Mouse (Mus musculus): Measurements from ENCODE around the gene Usp18. TPM values are rescaled to one million over a fixed set of nuclear protein-coding genes. Genes with fewer than 3 reads are reported as not detected.

Gene Usp18
- polyA plus RNA-seq, 2 experiments, result 2.9 to 5.4 TPM

- no peaks in the 10 kb centered on the region for H3K36me3 ChIP-seq (replicated peaks; ENCODE audit: control insufficient read depth, insufficient read depth, low read depth)
- no peak overlapping the region for H3K27ac ChIP-seq
Measured at GRCm38 (mm10) chr6:121224067-121224466, 21.6 kb upstream of the Usp18 start.

GRCm38 (mm10) chr6:121224993-121225392 is 20.7 kb upstream of the Usp18 start:
- ATAC-seq (ENCODE audit: insufficient read depth) (no peak), DNase-seq (ENCODE audit: low read depth in 3 of 3, low spot score in 3 of 3) (no peak)
- TF ChIP-seq EP300 (IDR thresholded peaks at IDR 0.05; ENCODE audit: low read depth) (no peak), CTCF (IDR thresholded peaks at IDR 0.05; ENCODE audit: low read depth) (no peak)
- Histone ChIP-seq H3K36me3 (replicated peaks; ENCODE audit: control insufficient read depth, insufficient read depth, low read depth) (no peaks in the 10 kb centered on the region), H3K27me3 (ENCODE audit: control insufficient read depth, insufficient read depth, low read length) (no peaks in the 10 kb centered on the region), H3K4me1 (replicated peaks; ENCODE audit: control insufficient read depth in 2 of 2, insufficient read depth in 2 of 2, low read length in 1 of 2) (peaks cover 0 to 21% of the 10 kb centered on the region in 2 experiments; a peak in 3 of 4 replicates), H3K27ac (no peak overlapping the region), H3K4me2 (ENCODE audit: low read depth) (peak overlapping the region; percentile 15; the same call in 1 of the 2 replicates), H3K9me3 (ENCODE audit: control insufficient read depth, low read length) (no peaks in the 10 kb centered on the region), H3K9ac (replicated peaks) (no peak overlapping the region), H3K4me3 (ENCODE audit: insufficient read depth in 1 of 2, low read depth in 2 of 2, low read length in 2 of 2) (no peak overlapping the region)
- WGBS (ENCODE audit: insufficient replicate concordance), result 10% methylated on average over 6 of the region's 6 CpGs

More at GRCm38 (mm10) chr6:121224067-121224466, 21.6 kb upstream of the Usp18 start:
- no peak overlapping the region for H3K4me2 ChIP-seq (ENCODE audit: low read depth)
- TF ChIP-seq EP300 (IDR thresholded peaks at IDR 0.05; ENCODE audit: low read depth) (no peak), CTCF (IDR thresholded peaks at IDR 0.05; ENCODE audit: low read depth) (no peak)
- H3K9me3 ChIP-seq (ENCODE audit: control insufficient read depth, low read length), result no peaks in the 10 kb centered on the region
- no peak overlapping the region for H3K9ac ChIP-seq (replicated peaks)
- DNase-seq (ENCODE audit: low read depth in 3 of 3, low spot score in 3 of 3), result no peak
- 37% methylated on average over 5 of the region's 5 CpGs for WGBS (ENCODE audit: insufficient replicate concordance)
- no peak overlapping the region for H3K4me3 ChIP-seq (ENCODE audit: insufficient read depth in 1 of 2, low read depth in 2 of 2, low read length in 2 of 2)
- no peak for ATAC-seq (ENCODE audit: insufficient read depth)
- peaks cover 0 to 21% of the 10 kb centered on the region in 2 experiments; a peak in 3 of 4 replicates for H3K4me1 ChIP-seq (replicated peaks; ENCODE audit: control insufficient read depth in 2 of 2, insufficient read depth in 2 of 2, low read length in 1 of 2)
- H3K27me3 ChIP-seq (ENCODE audit: control insufficient read depth, insufficient read depth, low read length), result no peaks in the 10 kb centered on the region

- 0 out of 2 replicates have a peak, but pooled peaks have one; percentile 15 for ATAC-seq (ENCODE audit: insufficient read depth)
- Histone ChIP-seq H3K27me3 (ENCODE audit: control insufficient read depth, insufficient read depth, low read length) (no peaks in the 10 kb centered on the region), H3K4me3 (ENCODE audit: insufficient read depth in 1 of 2, low read depth in 2 of 2, low read length in 2 of 2) (no peak overlapping the region), H3K4me1 (replicated peaks; ENCODE audit: control insufficient read depth in 2 of 2, insufficient read depth in 2 of 2, low read length in 1 of 2) (peaks cover 0 to 21% of the 10 kb centered on the region in 2 experiments; a peak in 3 of 4 replicates), H3K36me3 (replicated peaks; ENCODE audit: control insufficient read depth, insufficient read depth, low read depth) (no peaks in the 10 kb centered on the region), H3K4me2 (ENCODE audit: low read depth) (no peak overlapping the region), H3K27ac (no peak overlapping the region), H3K9ac (replicated peaks) (no peak overlapping the region), H3K9me3 (ENCODE audit: control insufficient read depth, low read length) (no peaks in the 10 kb centered on the region)
- no peak for DNase-seq (ENCODE audit: low read depth in 3 of 3, low spot score in 3 of 3)
- 23% methylated on average over 4 of the region's 4 CpGs for WGBS (ENCODE audit: insufficient replicate concordance)
- TF ChIP-seq CTCF (IDR thresholded peaks at IDR 0.05; ENCODE audit: low read depth) (no peak), EP300 (IDR thresholded peaks at IDR 0.05; ENCODE audit: low read depth) (no peak)
Measured at GRCm38 (mm10) chr6:121226043-121226442, 19.7 kb upstream of the Usp18 start.

- Histone ChIP-seq H3K9me3 (ENCODE audit: control insufficient read depth, low read length) (no peaks in the 10 kb centered on the region), H3K27me3 (ENCODE audit: control insufficient read depth, insufficient read depth, low read length) (no peaks in the 10 kb centered on the region), H3K36me3 (replicated peaks; ENCODE audit: control insufficient read depth, insufficient read depth, low read depth) (no peaks in the 10 kb centered on the region), H3K4me3 (ENCODE audit: insufficient read depth in 1 of 2, low read depth in 2 of 2, low read length in 2 of 2) (no peak overlapping the region), H3K4me1 (replicated peaks; ENCODE audit: control insufficient read depth in 2 of 2, insufficient read depth in 2 of 2, low read length in 1 of 2) (peaks cover 0 to 21% of the 10 kb centered on the region in 2 experiments; a peak in 3 of 4 replicates), H3K27ac (no peak overlapping the region), H3K4me2 (ENCODE audit: low read depth) (no peak overlapping the region), H3K9ac (replicated peaks) (no peak overlapping the region)
- DNase-seq (ENCODE audit: low read depth in 3 of 3, low spot score in 3 of 3), result no peak
- WGBS (ENCODE audit: insufficient replicate concordance), result 42% methylated on average over 2 of the region's 2 CpGs
- no peak for ATAC-seq (ENCODE audit: insufficient read depth)
- no peak for TF ChIP-seq EP300 (IDR thresholded peaks at IDR 0.05; ENCODE audit: low read depth)
- no peak for TF ChIP-seq CTCF (IDR thresholded peaks at IDR 0.05; ENCODE audit: low read depth)
Measured at GRCm38 (mm10) chr6:121226744-121227143, 19.0 kb upstream of the Usp18 start.

- Histone ChIP-seq H3K27me3 (ENCODE audit: control insufficient read depth, insufficient read depth, low read length) (no peaks in the 10 kb centered on the region), H3K27ac (no peak overlapping the region), H3K4me3 (ENCODE audit: insufficient read depth in 1 of 2, low read depth in 2 of 2, low read length in 2 of 2) (no peak overlapping the region), H3K4me2 (ENCODE audit: low read depth) (no peak overlapping the region), H3K4me1 (replicated peaks; ENCODE audit: control insufficient read depth in 2 of 2, insufficient read depth in 2 of 2, low read length in 1 of 2) (peaks cover 0 to 21% of the 10 kb centered on the region in 2 experiments; a peak in 3 of 4 replicates), H3K36me3 (replicated peaks; ENCODE audit: control insufficient read depth, insufficient read depth, low read depth) (no peaks in the 10 kb centered on the region), H3K9ac (replicated peaks) (no peak overlapping the region), H3K9me3 (ENCODE audit: control insufficient read depth, low read length) (no peaks in the 10 kb centered on the region)
- no peak for DNase-seq (ENCODE audit: low read depth in 3 of 3, low spot score in 3 of 3)
- ATAC-seq (ENCODE audit: insufficient read depth), result no peak
- TF ChIP-seq EP300 (IDR thresholded peaks at IDR 0.05; ENCODE audit: low read depth) (no peak), CTCF (IDR thresholded peaks at IDR 0.05; ENCODE audit: low read depth) (no peak)
- 56% methylated on average over 8 of the region's 8 CpGs for WGBS (ENCODE audit: insufficient replicate concordance)
Measured at GRCm38 (mm10) chr6:121228421-121228820, 17.3 kb upstream of the Usp18 start.
